In genomic region chr1:30872836-30873540, GRCm38 (mm10) we compare ENCODE assay signal across 8 mouse cellular contexts. TPM values are rescaled to one million over a fixed set of nuclear protein-coding genes. Genes with fewer than 3 reads are reported as not detected.
DNase-seq lines count a peak whose midpoint lies in the region; ATAC-seq and TF ChIP-seq lines count a peak whose summit lies in the region.

No protein-coding gene starts in this region.

- H3K9ac ChIP-seq in hindbrain, embryonic 13.5 days, result peak overlapping the region; percentile 96
- H3K9ac ChIP-seq in limb, embryonic 15.5 days, result peak overlapping the region; percentile 86

- no peaks in the 10 kb centered on the region for H3K36me3 ChIP-seq in hindbrain, embryonic 13.5 days
- no peaks in the 10 kb centered on the region for H3K36me3 ChIP-seq in limb, embryonic 15.5 days
- no peaks in the 10 kb centered on the region for H3K36me3 ChIP-seq in thymus, adult 2 months (ENCODE audit: control insufficient read depth, insufficient read depth, low read length)

- peaks cover 22% of the 10 kb centered on the region for H3K4me1 ChIP-seq in hindbrain, embryonic 13.5 days (replicated peaks)
- H3K4me1 ChIP-seq in limb, embryonic 15.5 days, result peaks cover 4% of the 10 kb centered on the region
- no peaks in the 10 kb centered on the region for H3K4me1 ChIP-seq in thymus, adult 2 months (replicated peaks; ENCODE audit: control insufficient read depth, insufficient read depth, low read length)

- H3K27me3 ChIP-seq in hindbrain, embryonic 13.5 days, result no peaks in the 10 kb centered on the region
- no peaks in the 10 kb centered on the region for H3K27me3 ChIP-seq in limb, embryonic 15.5 days
- no peaks in the 10 kb centered on the region for H3K27me3 ChIP-seq in thymus, adult 2 months (ENCODE audit: control insufficient read depth, insufficient read depth, low read length)

- 1% methylated on average over 36 of the region's 79 CpGs for WGBS in hindbrain, embryonic 13.5 days
- WGBS in limb, embryonic 15.5 days, result under 1% methylated on average over 74 of the region's 79 CpGs
- under 1% methylated on average over 77 of the region's 79 CpGs for WGBS in thymus, adult 2 months

- H3K27ac ChIP-seq in hindbrain, embryonic 13.5 days, result peak overlapping the region; percentile 99
- peak overlapping the region; percentile 98 for H3K27ac ChIP-seq in limb, embryonic 15.5 days
- H3K27ac ChIP-seq in thymus, adult 2 months (ENCODE audit: control insufficient read depth, insufficient read depth, low read length), result peak overlapping the region; percentile 20; the same call in 1 of the 2 replicates

- TF ChIP-seq CTCF in thymus, adult 2 months (IDR thresholded peaks at IDR 0.05; ENCODE audit: borderline replicate concordance, control insufficient read depth, extremely low read depth, insufficient read depth, low read length, poor library complexity), result no peak

- ATAC-seq in erythroblast, adult 5-6 weeks (replicated peaks; ENCODE audit: low FRiP score, poor library complexity, severe bottlenecking), result peak; percentile 57
- peak; percentile 82 for ATAC-seq in hindbrain, embryonic 13.5 days (ENCODE audit: low FRiP score)
- peak; percentile 59; the same call in 1 of the 2 replicates for ATAC-seq in limb, embryonic 15.5 days (ENCODE audit: insufficient number of reproducible peaks, low FRiP score, low TSS enrichment, low read depth)
- ATAC-seq in monocyte, adult 5-6 weeks (replicated peaks; ENCODE audit: insufficient number of reproducible peaks, low FRiP score, low TSS enrichment, poor library complexity, severe bottlenecking), result peak; percentile 4; the same call in 1 of the 2 replicates

- peak overlapping the region; percentile 63 for H3K4me2 ChIP-seq in hindbrain, embryonic 13.5 days
- peak overlapping the region; percentile 59 for H3K4me2 ChIP-seq in limb, embryonic 15.5 days

- DNase-seq in heart, adult 8-10 months (ENCODE audit: low spot score), result peak; percentile 45
- DNase-seq in heart, postnatal 4 days, result no peak
- DNase-seq in NIH3T3 (ENCODE audit: low read depth), result peak; percentile 65
- peak; percentile 55 for DNase-seq in thymus, adult 2 months

- H3K9me3 ChIP-seq in hindbrain, embryonic 13.5 days, result no peaks in the 10 kb centered on the region
- H3K9me3 ChIP-seq in limb, embryonic 15.5 days, result no peaks in the 10 kb centered on the region

- no peak for TF ChIP-seq POLR2A in thymus, adult 2 months (IDR thresholded peaks at IDR 0.05; ENCODE audit: control insufficient read depth, extremely low read depth, insufficient read depth, low read length, poor library complexity)

- peak overlapping the region; percentile 84 for H3K4me3 ChIP-seq in hindbrain, embryonic 13.5 days
- H3K4me3 ChIP-seq in limb, embryonic 15.5 days, result peak overlapping the region; percentile 89
- H3K4me3 ChIP-seq in thymus, adult 2 months (ENCODE audit: control insufficient read depth, insufficient read depth, low read length), result peak overlapping the region; percentile 69

RNA-seq across cellular contexts. Expression of gene Phf3, which starts 0.7 kb away (rescaled TPM):
- total RNA-seq in heart, adult 8-10 months (2022), result 10 to 100 TPM; 33.7 to 39.6 (median 36.5) TPM
- total RNA-seq in heart, postnatal 4 days (2021), result 10 to 100 TPM; 43.4 to 46.7 TPM
- 78.0 and 87.2 TPM in 2 replicates for total RNA-seq in erythroblast, adult 5-6 weeks (2015; ENCODE audit: low replicate concordance)
- 171 and 207 TPM in 2 replicates for total RNA-seq in erythroblast, adult 5-6 weeks (2017; ENCODE audit: low replicate concordance)
- polyA plus RNA-seq in hindbrain, embryonic 13.5 days (2015; fragmentation: Nextera tagmentation; extraction: Ambion mirVana), result 40.6 and 42.3 TPM in 2 replicates
- 28.6 and 33.8 TPM in 2 replicates for polyA plus RNA-seq in limb, embryonic 15.5 days (2015; fragmentation: Nextera tagmentation; extraction: Ambion mirVana)
- 153 to 209 TPM (median 162 TPM) in 3 replicates for total RNA-seq in monocyte, adult 5-6 weeks (2017)
- 52.7 and 103 TPM in 2 replicates for polyA plus RNA-seq in thymus, adult 2 months (2012; rRNA removed)

Comparison
In these comparisons a context has a peak if more than half of its experiments do, and no peak if none do; other contexts are left out.
1. ATAC-seq: peak in every context shown above with its lines; median percentile 82 in hindbrain, embryonic 13.5 days; 59 in limb, embryonic 15.5 days; 57 in erythroblast, adult 5-6 weeks; 4 in monocyte, adult 5-6 weeks.
2. H3K27ac ChIP-seq: peak in every context shown above with its lines; median percentile 99 in hindbrain, embryonic 13.5 days; 98 in limb, embryonic 15.5 days; 20 in thymus, adult 2 months.